Mouse (Mus musculus) layer of hippocampus, adult 18-20 months (tissue): ENCODE results near the gene Tmem143. TPM values are rescaled to one million over a fixed set of nuclear protein-coding genes. Genes with fewer than 3 reads are reported as not detected.
"Not testable (repeated sequence)": the region's sequence is repeated elsewhere in the genome, so short reads cannot be mapped to it uniquely, and the experiment has no call there.

Experiments
- DNase-seq, 2 experiments: peaks; one replicate each; pipeline ENCODE4 v3.0.0; 2022; ENCODE audit warnings: low spot score in 2 of 2
- long read RNA-seq: library from polyadenylated mRNA; stranded (forward); transcript quantifications from one replicate; pipeline ENCODE4 v2.0.0, GENCODE M21; 2021
- total RNA-seq, 2 experiments: library from RNA; stranded (reverse); gene quantifications; 2 replicates each; pipeline ENCODE4 v1.2.3; 2021

The Tmem143 gene
- total RNA-seq, result 10 to 100 TPM; 21.8 to 22.4 TPM
- long read RNA-seq, partial matches to known transcripts, result 2 of 10 reads
- long read RNA-seq, other reads (novel, unspliced or antisense), result 5 of 10 reads

DNA sequence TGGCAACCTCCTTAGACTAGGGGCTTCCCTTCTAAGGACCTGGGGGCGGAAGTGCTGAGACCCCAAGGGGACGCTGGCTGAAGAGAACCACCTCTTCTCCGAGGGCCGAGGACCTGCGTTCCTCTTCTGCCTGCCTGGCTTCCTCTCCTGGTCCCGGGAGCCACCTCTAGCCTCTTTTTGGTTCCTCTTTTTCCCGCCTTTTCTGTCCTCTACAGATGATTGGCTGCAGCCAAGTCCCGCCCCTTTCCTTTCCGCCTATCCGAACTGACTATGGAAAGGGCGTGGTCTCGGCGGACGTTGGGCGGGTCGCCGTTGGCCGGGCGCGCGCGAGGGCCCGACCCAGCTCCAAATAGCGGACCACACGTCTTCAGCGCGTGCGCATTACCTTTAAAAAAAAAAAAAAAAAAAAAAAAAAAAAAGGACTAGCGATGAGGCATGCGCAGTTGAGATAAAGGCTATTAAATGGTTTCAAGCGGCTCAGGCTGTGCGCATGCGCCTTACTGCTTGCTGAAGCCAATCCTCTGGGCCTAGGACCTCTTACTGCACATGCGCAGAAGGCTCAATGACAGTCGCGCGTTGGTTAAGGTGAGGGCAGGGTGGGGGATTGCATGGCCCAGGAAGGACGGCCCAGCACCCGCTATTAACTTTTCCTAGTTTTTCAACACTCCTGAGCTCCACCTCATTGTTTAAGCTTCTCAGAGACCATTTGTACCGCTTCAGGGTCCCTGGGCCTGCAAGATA lies at the start of gene Tmem143, which contains the start of gene Syngr4:
Gene Tmem143 (plus strand): TSS at position 425 of the 741 bp plus-strand sequence.
Gene Syngr4 (minus strand): TSS at position 198 of the 741 bp plus-strand sequence.
- DNase-seq, result peak; percentile 95 to 98

DNA sequence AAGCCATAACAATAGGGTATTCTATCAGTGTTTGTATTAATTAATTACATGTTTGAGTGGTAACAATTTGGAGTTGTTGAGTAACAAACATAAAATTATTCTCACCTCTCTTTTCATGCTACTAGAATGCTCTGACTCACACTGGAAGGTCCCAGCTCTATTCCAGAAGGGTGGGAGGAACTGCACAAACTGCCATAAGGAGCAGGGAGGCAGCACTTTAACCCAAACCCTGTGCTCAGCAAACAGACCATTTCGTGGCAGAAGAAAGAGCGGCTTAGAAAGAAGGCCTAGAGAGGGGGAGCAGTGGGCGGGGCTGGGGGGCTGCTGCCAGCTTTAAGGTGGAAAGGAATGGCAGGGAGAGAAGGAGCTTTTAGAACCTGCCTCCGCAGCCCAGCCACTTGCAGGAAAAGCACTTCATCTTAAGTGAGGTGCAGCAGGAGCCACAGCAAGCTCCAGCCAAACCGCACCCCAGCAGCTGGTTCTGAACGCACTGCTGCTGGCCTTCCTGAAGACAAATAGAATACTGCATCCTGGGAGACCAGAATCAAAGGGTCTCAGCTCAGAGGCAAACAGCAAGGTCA lies 48.2 kb upstream of the Tmem143 start:
- DNase-seq, result no peak

DNA sequence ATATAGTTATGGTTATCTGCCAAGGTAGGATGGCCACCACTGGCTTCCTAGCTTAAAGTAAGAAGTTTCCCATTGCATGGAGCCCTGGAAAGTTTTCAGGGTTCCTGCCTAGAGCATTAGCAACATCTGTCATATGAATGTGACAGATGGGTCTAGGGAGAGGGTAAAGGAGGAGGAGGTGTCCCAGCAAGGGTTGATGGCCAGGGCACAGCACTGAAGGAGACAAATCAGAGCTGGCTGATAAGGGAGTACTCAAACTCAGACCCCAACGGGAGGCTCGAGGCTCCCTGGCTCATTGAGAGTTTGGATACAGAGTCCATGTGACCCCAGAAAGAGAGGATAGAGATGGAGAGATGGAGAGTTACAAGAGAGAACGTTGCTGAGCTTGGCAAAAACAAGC lies 46.1 kb upstream of the Tmem143 start:
- DNase-seq, result no peak

DNA sequence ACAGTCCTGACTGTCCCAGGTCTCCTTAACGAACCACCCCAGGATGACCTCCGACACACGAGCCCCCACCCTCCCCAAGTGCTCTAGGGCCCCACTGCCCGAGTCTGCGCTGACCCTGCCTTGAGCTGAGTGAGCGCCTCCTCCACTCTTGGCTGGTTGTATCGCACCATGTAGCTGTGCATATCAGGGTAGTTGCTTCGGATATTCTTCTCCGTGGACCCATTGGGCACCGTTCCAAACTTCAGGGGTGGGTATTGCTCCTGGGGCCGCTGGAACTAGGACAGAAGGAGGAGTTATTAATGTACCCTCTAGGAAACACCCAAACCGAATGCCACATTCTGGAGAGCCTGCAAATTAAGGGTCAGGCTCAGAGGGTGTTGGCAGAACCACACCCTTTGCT lies 43.7 kb upstream of the Tmem143 start:
- DNase-seq, result no peak

DNA sequence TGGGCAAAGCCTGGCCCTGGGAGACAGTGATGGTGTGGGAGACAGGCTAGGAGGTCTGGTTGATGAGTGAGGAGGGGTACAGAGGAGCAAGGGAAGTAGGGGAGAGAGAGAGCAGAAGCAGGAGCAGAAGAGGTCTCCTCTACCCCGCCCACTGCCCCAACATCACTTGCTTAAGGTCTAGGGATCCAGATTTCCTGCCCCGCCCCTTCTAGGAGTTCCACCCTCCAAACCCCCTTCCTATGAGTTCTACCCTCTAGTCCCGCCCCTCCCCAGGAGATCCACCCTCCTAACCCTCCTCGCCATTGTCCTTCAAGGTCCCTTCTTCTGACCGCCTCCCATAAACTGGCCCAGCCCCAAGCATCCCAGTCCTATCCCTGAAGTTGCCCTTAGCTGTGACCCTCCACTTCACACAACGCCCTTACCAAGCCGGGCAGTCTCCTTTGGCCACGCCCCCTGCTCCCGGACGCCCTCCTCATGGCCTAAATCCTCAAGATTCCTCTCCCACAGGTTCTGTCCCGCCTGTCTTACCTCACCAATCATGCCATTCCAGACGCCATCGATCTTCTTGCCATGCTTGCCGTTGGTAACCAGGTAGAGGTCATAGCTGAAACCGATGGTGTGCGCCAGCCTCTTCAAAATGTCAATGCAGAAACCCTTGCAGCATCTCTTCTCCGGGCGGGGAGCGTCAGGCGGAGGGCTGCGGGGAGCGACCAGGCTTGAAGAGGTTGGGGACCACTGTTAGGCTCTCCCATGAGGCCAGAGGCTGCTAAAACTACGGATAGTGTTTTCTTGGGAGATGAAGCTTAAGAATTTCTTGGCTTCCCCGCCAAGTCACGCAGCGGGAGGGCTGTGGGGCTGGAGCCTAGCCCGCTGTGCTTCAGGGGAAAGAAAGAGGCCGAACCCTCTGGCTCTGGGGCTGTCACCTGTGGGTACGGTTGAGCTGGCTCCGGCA lies 39.5 kb upstream of the Tmem143 start:
- DNase-seq, result no peak

DNA sequence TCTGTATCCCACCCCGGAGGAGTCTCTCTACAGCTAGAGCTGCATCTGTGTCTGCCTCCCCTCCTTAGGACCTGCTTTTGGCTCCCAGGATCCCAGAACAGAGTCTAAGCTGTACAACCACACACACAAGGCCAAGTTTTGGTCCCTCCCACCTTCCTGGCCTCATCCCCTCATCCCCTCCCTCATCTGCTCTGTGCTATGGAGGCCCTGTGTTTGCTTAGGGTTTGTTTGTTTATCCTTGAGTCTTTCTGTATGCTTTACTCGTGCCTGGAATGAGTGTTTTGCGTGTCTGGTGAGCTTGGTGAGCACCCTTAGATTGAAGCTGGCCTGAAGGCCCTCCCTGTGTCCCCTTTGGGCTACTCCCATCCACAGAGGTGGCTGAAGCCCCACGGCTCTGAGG lies 37.7 kb upstream of the Tmem143 start:
- DNase-seq, result no peak

DNA sequence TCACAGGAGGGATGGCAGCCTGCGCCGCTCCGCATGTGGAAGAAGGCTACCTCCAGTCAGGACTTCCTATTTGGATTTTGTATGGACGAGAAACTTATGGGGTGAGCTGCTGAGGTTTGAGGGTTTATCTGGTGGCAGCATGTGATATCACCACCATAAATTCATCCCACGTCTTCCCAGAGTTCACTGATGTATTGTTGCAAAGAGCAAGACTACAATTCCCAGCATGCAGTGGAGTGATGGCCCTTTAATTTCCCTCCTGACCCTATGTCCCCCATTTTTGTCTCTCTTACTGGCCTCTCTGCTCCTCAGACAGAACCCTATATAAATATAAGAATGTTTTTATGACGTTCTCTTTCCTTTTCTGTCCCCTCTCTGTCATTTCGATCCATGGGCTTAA lies 33.9 kb upstream of the Tmem143 start:
- no peak for DNase-seq

DNA sequence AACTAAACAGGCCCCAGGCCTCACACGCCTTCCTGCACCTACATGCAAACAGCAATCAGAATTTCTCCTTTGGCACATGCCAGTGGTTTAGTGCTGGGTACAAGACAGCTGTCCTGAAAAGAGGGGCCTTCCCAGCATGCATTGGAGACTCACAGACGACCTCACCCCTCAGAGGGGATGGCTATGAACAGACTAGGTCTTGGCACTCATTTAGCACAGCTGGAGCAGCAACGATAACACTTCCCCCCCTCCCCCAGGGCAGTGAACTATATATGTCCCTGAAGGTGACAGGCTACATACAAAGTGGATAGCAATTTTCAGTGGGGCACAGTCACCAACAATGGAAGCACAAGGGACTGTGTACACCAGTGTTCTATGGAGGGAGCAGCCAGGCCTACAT lies 32.3 kb upstream of the Tmem143 start:
- no peak for DNase-seq

DNA sequence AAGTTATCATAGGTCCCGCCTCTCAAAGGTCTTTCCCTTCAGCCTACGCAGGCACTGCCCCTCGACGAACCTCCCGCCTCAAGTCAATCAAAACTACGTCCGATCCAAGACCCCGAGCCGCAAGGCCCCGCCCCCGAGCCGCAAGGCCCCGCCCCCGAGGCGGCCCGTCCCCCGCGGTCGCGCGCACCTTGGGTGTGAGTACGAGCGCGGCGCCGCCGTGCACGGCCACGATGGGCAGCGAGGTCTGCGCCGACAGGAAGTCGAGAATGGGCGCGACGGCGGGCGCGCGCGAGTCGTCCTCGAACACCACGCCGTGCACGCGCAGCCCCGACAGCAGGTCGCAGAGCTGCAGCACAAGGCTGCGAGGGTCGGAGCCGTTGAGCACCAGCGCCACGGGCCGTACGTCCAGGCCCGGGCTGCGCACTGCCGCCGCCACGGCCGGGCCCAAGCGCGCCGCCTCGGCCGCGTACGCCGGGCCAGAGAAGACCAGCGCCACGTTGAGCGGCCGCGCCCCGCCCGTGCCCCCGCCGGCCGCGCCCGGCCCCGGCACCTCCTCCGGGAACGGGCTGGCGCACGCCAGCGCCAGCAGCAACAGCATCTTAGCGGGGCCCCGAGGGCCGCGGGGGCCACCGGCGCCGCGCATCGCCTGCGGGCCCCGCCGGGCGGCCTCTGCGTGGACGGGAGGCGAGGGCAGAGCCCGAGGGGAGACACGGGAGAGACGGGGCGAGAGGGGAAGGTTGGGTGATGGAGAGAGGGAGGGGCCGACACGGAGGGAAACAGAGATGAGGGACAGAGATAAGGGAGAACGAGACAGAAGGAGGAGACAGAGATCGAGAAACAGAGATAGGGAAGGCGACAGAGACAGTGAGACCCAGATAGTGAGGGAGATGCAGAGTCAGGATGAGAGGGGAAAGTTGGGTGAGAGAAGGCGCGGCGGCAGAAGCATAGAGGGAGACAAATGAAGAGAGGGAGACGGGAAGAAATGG lies 30.5 kb upstream of the Tmem143 start:
- DNase-seq, result peak; percentile 68 to 75

DNA sequence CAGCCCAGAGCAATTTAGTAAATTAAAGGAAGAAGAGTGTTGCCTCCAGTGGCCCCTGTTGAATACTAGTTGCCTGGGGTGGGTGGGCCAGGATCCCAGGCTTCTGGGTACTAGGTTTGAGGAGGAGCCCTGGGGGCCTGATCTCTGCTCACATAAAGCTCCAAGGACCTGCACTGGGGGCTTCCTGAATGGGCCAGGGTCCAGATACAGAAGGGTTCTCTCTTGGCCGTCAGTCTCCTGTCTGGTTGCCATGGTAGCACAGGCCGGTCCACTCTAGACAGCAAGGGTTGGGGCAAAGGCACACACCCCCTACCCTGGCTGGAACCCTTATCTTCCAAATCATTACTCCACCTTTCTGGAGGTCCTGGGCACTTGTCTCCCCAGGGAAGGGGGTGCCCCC lies 28.9 kb upstream of the Tmem143 start:
- DNase-seq, result no peak

DNA sequence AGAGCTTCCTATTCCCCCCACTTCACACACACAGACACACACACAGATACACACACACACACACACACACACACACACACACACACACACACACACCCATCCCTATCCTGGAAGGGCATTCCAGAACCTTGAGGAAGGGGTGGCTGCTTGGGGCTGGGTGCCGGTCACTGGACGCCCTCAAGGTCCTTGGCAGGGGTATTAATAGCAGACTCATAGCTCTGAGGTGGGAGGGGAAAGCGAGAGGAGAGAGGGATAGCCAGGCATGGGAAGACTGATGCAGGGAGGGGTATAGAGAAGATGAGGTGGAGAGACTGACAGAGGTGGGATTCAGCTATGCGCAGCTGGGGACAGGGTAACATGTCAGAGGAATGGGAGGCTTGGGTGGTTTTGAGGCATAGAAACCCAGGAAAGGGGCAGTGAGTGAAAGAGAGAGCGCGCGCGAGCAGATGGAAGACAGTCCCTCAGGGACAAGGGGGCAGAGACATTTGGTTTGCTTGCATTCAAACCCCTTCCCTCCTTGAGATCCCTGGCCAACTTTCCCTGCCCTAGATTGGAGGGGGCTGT lies 27.6 kb upstream of the Tmem143 start:
- no peak for DNase-seq

DNA sequence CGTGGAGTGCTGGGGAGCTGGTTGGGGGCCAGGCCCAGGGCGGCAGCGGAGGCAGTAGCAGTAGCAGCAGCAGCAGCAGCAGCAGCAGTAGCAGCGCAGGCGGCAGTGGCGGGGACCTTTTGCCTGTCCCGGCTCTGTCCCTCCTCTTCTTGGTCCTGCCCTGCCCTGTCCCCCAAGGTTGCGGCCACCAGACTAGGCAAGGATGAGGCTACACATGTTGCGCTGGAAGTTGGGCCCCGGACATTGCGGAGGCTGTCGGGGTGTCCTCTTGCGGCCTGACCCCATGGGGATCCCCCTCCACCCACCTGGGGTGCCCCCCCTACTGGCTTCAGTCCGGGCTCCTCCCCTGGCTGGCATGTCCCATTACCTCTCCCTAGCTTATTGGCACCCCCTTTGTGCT lies 27.0 kb upstream of the Tmem143 start:
- no peak for DNase-seq

DNA sequence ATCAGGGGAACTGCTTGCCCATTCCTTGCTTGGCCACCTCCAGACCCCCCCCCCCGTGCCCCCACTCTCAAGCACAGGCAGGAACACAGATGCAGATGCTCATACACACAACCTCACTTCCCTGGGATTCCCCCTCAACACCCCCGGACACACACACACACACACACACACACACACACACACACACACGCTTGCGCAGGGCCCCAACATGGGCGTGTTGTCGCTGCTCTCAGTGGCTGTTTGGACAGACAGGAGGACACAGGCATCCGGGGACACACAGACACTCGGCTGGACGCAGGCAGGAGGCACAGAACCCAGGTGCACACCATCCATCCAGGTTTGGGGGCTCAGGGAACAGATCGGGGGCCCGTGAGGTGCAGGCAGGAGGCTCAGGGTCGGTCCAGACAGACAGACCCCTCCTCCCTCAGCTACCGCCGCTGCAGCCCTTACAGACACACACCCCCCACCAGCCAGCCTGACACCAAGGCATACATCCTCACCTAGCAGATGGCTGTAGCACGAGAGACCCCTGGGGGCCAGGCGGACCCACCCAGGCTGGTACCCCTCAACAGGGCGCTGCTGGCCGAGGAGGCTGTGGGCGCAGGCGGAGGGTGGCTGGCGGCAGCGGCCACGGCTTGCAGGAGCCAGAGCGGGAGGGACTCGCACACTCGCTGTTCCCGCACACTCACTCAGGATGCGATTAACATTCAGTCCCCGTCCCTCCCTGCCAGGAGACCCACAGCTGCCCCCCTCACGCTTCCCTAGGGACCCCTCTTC lies 26.3 kb upstream of the Tmem143 start:
- no peak for DNase-seq

DNA sequence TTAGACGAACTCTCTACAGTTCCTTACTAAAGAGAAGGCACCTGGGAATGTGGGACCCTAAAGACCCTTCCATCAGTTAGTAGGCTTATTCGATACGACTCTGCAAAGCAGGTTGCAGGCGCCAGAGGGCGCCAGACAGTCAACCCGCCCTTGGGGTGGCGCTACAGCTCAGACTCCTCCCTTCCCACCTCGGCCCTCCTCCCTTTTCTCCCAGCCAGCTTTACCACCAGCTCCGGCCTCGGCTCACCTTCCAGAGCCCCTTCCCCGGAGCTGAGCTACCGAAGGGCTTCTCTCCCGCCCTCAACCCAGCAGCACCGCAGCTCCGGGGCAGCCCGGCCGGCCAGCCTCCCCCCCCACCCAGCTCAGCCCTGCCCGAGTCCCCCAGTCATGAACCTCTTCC lies 24.1 kb upstream of the Tmem143 start, which contains the start of gene Kdelr1:
Gene Kdelr1 (plus strand): TSS at position 149 of the 400 bp plus-strand sequence.
- peak; percentile 85 to 93 for DNase-seq

DNA sequence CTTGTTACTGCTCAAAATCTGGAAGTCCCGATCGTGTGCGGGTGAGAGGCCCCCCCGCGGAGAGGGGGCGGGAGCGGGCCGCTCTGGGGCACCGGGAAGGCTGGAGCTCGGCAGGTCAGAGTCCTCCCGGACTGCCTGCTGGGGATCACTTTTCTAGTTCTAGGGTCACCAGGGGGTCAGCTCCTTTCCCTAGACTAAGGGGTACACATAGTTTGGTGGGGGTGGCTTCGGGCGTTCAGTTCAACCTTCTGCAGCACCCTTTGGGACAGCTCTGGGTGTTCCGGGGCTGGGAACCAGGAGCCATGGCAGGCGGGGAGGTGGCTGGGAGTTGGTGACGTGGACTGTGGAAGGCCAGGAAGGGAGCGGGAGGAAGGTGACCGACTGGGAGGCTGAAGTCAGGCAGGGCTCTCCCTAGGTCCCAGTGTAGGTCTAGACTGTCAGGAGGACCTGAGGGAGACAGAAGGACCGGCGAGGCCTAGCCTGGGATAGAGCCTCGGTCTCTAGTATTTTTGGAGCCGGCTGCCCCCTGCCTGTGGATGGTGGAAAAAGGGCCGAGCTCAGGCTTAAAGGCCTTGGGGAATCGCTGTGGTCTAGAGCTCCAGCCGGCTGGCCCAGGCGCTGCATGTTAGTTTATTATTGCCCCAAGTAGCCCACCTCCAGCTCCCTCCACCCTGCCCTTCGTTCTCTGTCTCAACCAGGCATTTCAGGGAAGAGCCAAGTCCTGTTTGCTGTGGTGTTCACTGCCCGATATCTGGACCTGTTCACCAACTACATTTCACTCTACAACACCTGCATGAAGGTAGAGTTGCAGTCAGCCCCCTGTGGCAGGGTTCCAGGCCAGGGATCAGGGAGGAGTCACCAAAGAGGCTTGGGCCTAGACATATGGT lies 23.4 kb upstream of the Tmem143 start:
- peak; percentile 28 to 50 for DNase-seq

DNA sequence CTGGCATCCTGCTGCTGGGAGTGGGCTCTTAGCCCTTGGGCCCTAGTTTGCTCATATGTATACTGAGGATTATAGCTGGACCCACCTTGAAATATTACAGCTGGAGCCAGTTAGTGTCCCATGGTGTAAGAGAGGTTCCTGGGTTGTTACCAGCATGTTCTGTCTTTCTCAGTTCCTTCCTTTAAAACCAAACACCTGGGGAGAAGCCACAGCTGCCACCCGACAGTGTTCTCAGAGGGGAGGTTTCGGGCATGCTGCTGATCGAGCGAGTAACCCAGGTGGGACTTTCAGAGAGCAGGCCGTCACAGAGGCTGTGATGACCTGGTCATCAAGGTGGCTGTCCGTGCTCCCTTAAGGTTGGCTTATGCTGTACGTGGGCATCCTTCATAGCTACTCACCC lies 19.8 kb upstream of the Tmem143 start:
- DNase-seq, result no peak

DNA sequence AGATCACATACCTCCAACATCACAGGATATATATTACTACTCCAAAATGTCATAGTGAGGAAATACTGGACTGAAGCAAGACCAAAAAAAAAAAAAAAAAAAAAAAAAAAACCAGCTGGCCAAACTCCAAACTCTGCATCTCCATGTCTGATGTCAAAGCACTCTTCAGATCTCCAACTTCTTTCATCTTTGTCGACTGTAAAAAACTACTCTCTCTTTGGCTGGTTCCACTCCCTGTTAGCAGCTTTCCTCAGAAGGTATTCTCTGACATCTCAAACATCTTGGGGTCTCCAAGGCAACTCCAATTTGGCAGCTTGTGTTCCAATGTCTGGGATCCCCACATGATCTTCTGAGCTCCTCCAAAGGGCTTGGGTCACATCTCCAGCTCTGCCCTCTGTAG lies 18.5 kb upstream of the Tmem143 start, which contains the start of gene Grin2d:
Gene Grin2d (minus strand): TSS at position 101 of the 400 bp plus-strand sequence.
- DNase-seq, result not testable (repeated sequence)

DNA sequence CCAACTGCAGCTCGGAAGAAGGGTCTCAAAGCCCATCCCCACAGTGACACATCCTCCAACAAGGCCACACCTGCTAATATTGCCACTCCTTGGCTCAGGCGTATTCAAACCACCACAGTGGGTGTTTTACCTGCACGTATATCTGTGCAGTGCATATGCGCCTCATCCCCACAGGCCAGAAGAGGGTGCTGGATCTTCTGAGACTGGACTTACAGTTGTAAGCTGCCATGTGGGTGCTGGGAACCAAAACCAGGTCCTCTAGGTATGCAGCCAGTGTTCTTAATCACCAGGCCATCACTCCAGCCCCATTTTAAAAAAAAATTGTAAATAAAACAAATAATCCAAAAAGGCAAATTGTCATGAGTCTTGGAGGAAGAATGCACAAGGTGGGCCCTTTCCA lies 16.2 kb upstream of the Tmem143 start:
- no peak for DNase-seq
